Mouse (Mus musculus): ENCODE results near the gene Mbd4.

DNA sequence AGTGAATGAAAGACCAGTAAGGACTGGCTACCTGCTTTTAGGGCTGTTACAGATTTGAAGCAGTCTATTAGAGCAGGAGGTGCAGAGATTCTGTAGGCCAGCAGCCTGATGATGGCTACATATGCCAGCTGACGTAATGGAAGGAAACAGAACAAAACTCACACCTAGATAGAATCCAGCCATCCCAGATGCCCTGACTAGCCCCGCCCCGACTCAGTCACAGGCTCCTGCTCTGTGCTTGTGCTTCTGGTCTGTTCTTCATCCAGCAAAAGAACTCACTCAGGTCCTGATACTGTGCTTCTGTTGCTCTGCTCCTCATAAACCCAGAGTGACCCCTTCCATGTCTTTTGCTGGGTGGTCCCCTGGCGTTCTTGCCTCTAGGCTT is 3.2 kb upstream of the Mbd4 start:
- TF ChIP-seq CTCF (IDR thresholded peaks at IDR 0.05 in 2 of 3, conservative IDR thresholded peaks at IDR 0.05 in 1 of 3; ENCODE audit: control insufficient read depth in 1 of 3, insufficient read depth in 1 of 3, low read depth in 2 of 3, low read length in 3 of 3, poor library complexity in 1 of 3, severe bottlenecking in 1 of 3) (no peak), TCF12 (IDR thresholded peaks at IDR 0.05; ENCODE audit: low read depth, low read length) (no peak), POLR2A (IDR thresholded peaks at IDR 0.05; ENCODE audit: control insufficient read depth in 1 of 2, insufficient read depth in 1 of 2, low read depth in 1 of 2, low read length in 2 of 2, poor library complexity in 1 of 2) (no peak), ZMIZ1 (IDR thresholded peaks at IDR 0.05; ENCODE audit: low read depth, low read length) (no peak), MYC (IDR thresholded peaks at IDR 0.05; ENCODE audit: low read depth, low read length) (no peak), ETS1 (IDR thresholded peaks at IDR 0.05; ENCODE audit: low read depth, low read length) (no peak), KAT2A (conservative IDR thresholded peaks at IDR 0.05; ENCODE audit: low read depth, low read length) (no peak)
